Mouse (Mus musculus) stomach, embryonic 16.5 days (tissue): ENCODE measurements around the gene Dock2. TPM values are rescaled to one million over a fixed set of nuclear protein-coding genes. Genes with fewer than 3 reads are reported as not detected.

Experiments
- ATAC-seq: fragments of 200-750 bp; cut with Nextera tagmentation; 2 replicates; pipeline ENCODE4 v1.8.0; 2017; ENCODE audit warnings: moderate number of reproducible peaks, moderate TSS enrichment; ENCODE audit not compliant: insufficient read depth, low FRiP score
- H3K27ac ChIP-seq: fragments of 300-500 bp; sonication (generic); 2 replicates; pipeline ENCODE4 v1.5.1; 2014; ENCODE audit warnings: low read length
- H3K27me3 ChIP-seq: fragments of 300-500 bp; sonication (generic); 2 replicates; pipeline ENCODE4 v1.6.1; 2014; ENCODE audit warnings: low read length, control low read depth, mixed read lengths; ENCODE audit not compliant: control insufficient read depth, insufficient read depth
- H3K36me3 ChIP-seq: fragments of 300-500 bp; sonication (generic); 2 replicates; pipeline ENCODE4 v1.6.1; 2014; ENCODE audit warnings: low read length; ENCODE audit not compliant: control insufficient read depth, insufficient read depth
- H3K4me1 ChIP-seq: fragments of 300-500 bp; sonication (generic); 2 replicates; pipeline ENCODE4 v1.6.1; 2014; ENCODE audit warnings: low read length, control low read depth, mixed read lengths; ENCODE audit not compliant: control insufficient read depth, insufficient read depth
- H3K4me2 ChIP-seq: fragments of 300-500 bp; sonication (generic); 2 replicates; pipeline ENCODE4 v1.6.1; 2014; ENCODE audit warnings: low read depth, low read length, mixed read lengths
- H3K4me3 ChIP-seq: fragments of 300-500 bp; sonication (generic); replicated peaks from 2 replicates; pipeline ENCODE4 v1.5.1; 2014; ENCODE audit warnings: mild to moderate bottlenecking, low read length
- H3K9ac ChIP-seq: fragments of 300-500 bp; sonication (generic); 2 replicates; pipeline ENCODE4 v1.6.1; 2014; ENCODE audit warnings: low read length
- H3K9me3 ChIP-seq: fragments of 300-500 bp; sonication (generic); replicated peaks from 2 replicates; pipeline ENCODE4 v1.6.1; 2016; ENCODE audit warnings: low read length, control low read depth; ENCODE audit not compliant: control insufficient read depth
- WGBS: fragments of 180-500 bp; shearing (Covaris S2); extraction: QIAGEN DNeasy Blood & Tissue Kit; methylation state at CpG from one replicate; pipeline ENCODE4 v1.1.7; 2014; 5-methylcytosine and 5-hydroxymethylcytosine counted together
- polyA plus RNA-seq: library from polyadenylated mRNA; unstranded; fragments of >200 nt; fragmentation: Nextera tagmentation; extraction: Ambion mirVana; gene quantifications from 2 replicates; pipeline ENCODE4 v1.2.1, GENCODE M21; 2015

Dock2 gene
- polyA plus RNA-seq, 1 experiment from 2014 or later, result 2.9 TPM

GRCm38 (mm10) chr11:34264099-34264498, 519.6 kb downstream of the Dock2 start:
- Histone ChIP-seq H3K4me2 (no peak overlapping the region), H3K4me1 (no peaks in the 10 kb centered on the region), H3K27me3 (no peaks in the 10 kb centered on the region), H3K27ac (no peak overlapping the region), H3K9me3 (no peaks in the 10 kb centered on the region), H3K9ac (no peak overlapping the region), H3K4me3 (no peak overlapping the region), H3K36me3 (no peaks in the 10 kb centered on the region)
- no peak for ATAC-seq
- 96% methylated on average over 1 of the region's 1 CpGs for WGBS

- Histone ChIP-seq H3K9ac (no peak overlapping the region), H3K36me3 (no peaks in the 10 kb centered on the region), H3K4me1 (no peaks in the 10 kb centered on the region), H3K27ac (no peak overlapping the region), H3K9me3 (no peaks in the 10 kb centered on the region), H3K27me3 (no peaks in the 10 kb centered on the region), H3K4me2 (no peak overlapping the region), H3K4me3 (no peak overlapping the region)
- 75% methylated on average over 12 of the region's 12 CpGs for WGBS
- no peak for ATAC-seq
These were observed 524.7 kb downstream of the Dock2 start for GRCm38 (mm10) chr11:34258849-34259469.

- Histone ChIP-seq H3K9ac (no peak overlapping the region), H3K36me3 (no peaks in the 10 kb centered on the region), H3K9me3 (no peaks in the 10 kb centered on the region), H3K27me3 (no peaks in the 10 kb centered on the region), H3K4me3 (no peak overlapping the region), H3K4me1 (no peaks in the 10 kb centered on the region), H3K4me2 (no peak overlapping the region), H3K27ac (no peak overlapping the region)
- whole genome bisulfite sequencing, result 85% methylated on average over 11 of the region's 11 CpGs
- ATAC-seq, result no peak
These were observed 526.0 kb downstream of the Dock2 start for GRCm38 (mm10) chr11:34257548-34258189.

GRCm38 (mm10) chr11:34242979-34243378, 540.7 kb downstream of the Dock2 start:
- H3K9me3 ChIP-seq, result 0 out of 2 replicates have a peak, but pooled peaks cover 4% of the 10 kb centered on the region
- no peak overlapping the region for H3K9ac ChIP-seq
- no peak for ATAC-seq
- H3K27me3 ChIP-seq, result no peaks in the 10 kb centered on the region
- H3K4me3 ChIP-seq, result no peak overlapping the region
- no peaks in the 10 kb centered on the region for H3K36me3 ChIP-seq
- no peak overlapping the region for H3K27ac ChIP-seq
- 23% methylated on average over 6 of the region's 6 CpGs for WGBS
- H3K4me2 ChIP-seq, result no peak overlapping the region
- no peaks in the 10 kb centered on the region for H3K4me1 ChIP-seq

- Histone ChIP-seq H3K4me3 (no peak overlapping the region), H3K4me2 (no peak overlapping the region), H3K27ac (no peak overlapping the region), H3K27me3 (no peaks in the 10 kb centered on the region), H3K4me1 (no peaks in the 10 kb centered on the region), H3K9ac (no peak overlapping the region), H3K36me3 (no peaks in the 10 kb centered on the region), H3K9me3 (0 out of 2 replicates have a peak, but pooled peaks cover 4% of the 10 kb centered on the region)
- 100% methylated on average over 1 of the region's 1 CpGs for WGBS
- ATAC-seq, result no peak
These were observed 543.4 kb downstream of the Dock2 start for GRCm38 (mm10) chr11:34240252-34240651.

- Histone ChIP-seq H3K36me3 (no peaks in the 10 kb centered on the region), H3K9me3 (0 out of 2 replicates have a peak, but pooled peaks cover 4% of the 10 kb centered on the region), H3K4me2 (no peak overlapping the region), H3K27ac (no peak overlapping the region), H3K9ac (no peak overlapping the region), H3K4me1 (no peaks in the 10 kb centered on the region), H3K27me3 (no peaks in the 10 kb centered on the region), H3K4me3 (no peak overlapping the region)
- no peak for ATAC-seq
- 76% methylated on average over 2 of the region's 2 CpGs for WGBS
These were observed 544.0 kb downstream of the Dock2 start for GRCm38 (mm10) chr11:34239691-34240090.

GRCm38 (mm10) chr11:34236885-34237284, 546.8 kb downstream of the Dock2 start:
- no peaks in the 10 kb centered on the region for H3K36me3 ChIP-seq
- 83% methylated on average over 6 of the region's 6 CpGs for WGBS
- H3K9ac ChIP-seq, result no peak overlapping the region
- H3K4me3 ChIP-seq, result no peak overlapping the region
- 0 out of 2 replicates have a peak, but pooled peaks cover 4% of the 10 kb centered on the region for H3K9me3 ChIP-seq
- no peaks in the 10 kb centered on the region for H3K4me1 ChIP-seq
- no peak overlapping the region for H3K4me2 ChIP-seq
- H3K27ac ChIP-seq, result no peak overlapping the region
- no peak for ATAC-seq
- no peaks in the 10 kb centered on the region for H3K27me3 ChIP-seq

GRCm38 (mm10) chr11:34236091-34236759, 547.5 kb downstream of the Dock2 start:
- 0 out of 2 replicates have a peak, but pooled peaks cover 4% of the 10 kb centered on the region for H3K9me3 ChIP-seq
- no peaks in the 10 kb centered on the region for H3K36me3 ChIP-seq
- H3K4me1 ChIP-seq, result no peaks in the 10 kb centered on the region
- ATAC-seq, result no peak
- no peak overlapping the region for H3K27ac ChIP-seq
- no peak overlapping the region for H3K4me2 ChIP-seq
- no peaks in the 10 kb centered on the region for H3K27me3 ChIP-seq
- no peak overlapping the region for H3K9ac ChIP-seq
- H3K4me3 ChIP-seq, result no peak overlapping the region
- WGBS, result 45% methylated on average over 5 of the region's 5 CpGs

- 40% methylated on average over 6 of the region's 6 CpGs for WGBS
- no peaks in the 10 kb centered on the region for H3K36me3 ChIP-seq
- H3K9ac ChIP-seq, result no peak overlapping the region
- no peak overlapping the region for H3K4me3 ChIP-seq
- no peak overlapping the region for H3K4me2 ChIP-seq
- no peaks in the 10 kb centered on the region for H3K27me3 ChIP-seq
- no peaks in the 10 kb centered on the region for H3K9me3 ChIP-seq
- no peaks in the 10 kb centered on the region for H3K4me1 ChIP-seq
- ATAC-seq, result no peak
- no peak overlapping the region for H3K27ac ChIP-seq
These were observed 554.8 kb downstream of the Dock2 start for GRCm38 (mm10) chr11:34228758-34229364.
